25 mouse cellular contexts compared by ENCODE assay signal in the genomic region with DNA sequence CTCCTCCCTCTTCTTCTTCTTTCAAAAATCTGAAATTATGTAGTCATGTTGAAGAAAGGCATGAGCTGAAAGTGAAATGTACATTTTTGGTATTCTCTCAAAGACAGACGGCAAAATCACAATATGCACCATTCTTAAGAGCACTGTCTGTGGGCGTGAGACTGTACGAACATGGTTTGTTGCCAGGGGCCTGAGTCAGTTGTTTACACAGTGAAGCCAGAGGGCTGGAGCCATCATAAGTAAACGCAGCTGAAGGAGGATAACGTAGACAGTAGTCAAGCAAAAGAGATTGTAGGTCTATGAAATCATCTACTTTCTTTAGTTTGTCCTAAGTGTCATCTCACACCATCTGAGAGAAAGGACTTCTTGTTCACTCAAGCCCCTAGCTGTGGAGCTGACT. TPM values are rescaled to one million over a fixed set of nuclear protein-coding genes. Genes with fewer than 3 reads are reported as not detected.
A peak's percentile ranks its signal among the peaks of the same experiment; 100 is the strongest.
DNase-seq lines count a peak whose midpoint lies in the region; ATAC-seq lines count a peak whose summit lies in the region.
"Had no signal": no experiment of that assay in that cellular context is flagged by ENCODE, and none has a peak within 500 bp of the region (broad histone marks: within the 10 kb centered on the region; RNA-seq: fewer than 3 reads in every experiment).

No protein-coding gene starts in this region.

- H3K27me3 ChIP-seq in hindbrain, embryonic 11.5 days (ENCODE audit: control insufficient read depth, insufficient read depth, low read length) = no peaks in the 10 kb centered on the region
- no peaks in the 10 kb centered on the region for H3K27me3 ChIP-seq in limb, embryonic 10.5 days (ENCODE audit: low read depth, poor library complexity, severe bottlenecking)
- H3K27me3 ChIP-seq: hindbrain, embryonic 12.5 days; liver, embryonic 13.5 days had no signal

- WGBS in hindbrain, embryonic 11.5 days = 89% methylated on average over 5 of the region's 5 CpGs
- 87% methylated on average over 5 of the region's 5 CpGs for WGBS in limb, embryonic 10.5 days

- no peak overlapping the region for H3K4me3 ChIP-seq in hindbrain, embryonic 11.5 days (ENCODE audit: low read depth, low read length)
- H3K4me3 ChIP-seq in limb, embryonic 10.5 days = no peak overlapping the region
- H3K4me3 ChIP-seq: embryonic facial prominence, embryonic 10.5 days; erythroblast, embryonic 14.5 days; hindbrain, embryonic 12.5 days; limb, embryonic 12.5 days; liver, embryonic 13.5 days had no signal

- peak; percentile 44 to 55 for DNase-seq in left cerebral cortex, adult 18-20 months (ENCODE audit: low spot score in 2 of 2)
- DNase-seq in left cerebral cortex, postnatal 4 days = no peak
- DNase-seq in 3T3-L1 (ENCODE audit: low read depth, low spot score) (peak; percentile 87), NIH3T3 (ENCODE audit: low read depth) (peak; percentile 90)
- DNase-seq in lung, postnatal 10 days = peak; percentile 64
- no peak for DNase-seq in gastrocnemius, adult 8-10 months (ENCODE audit: low spot score in 2 of 2)
- no peak for DNase-seq in hindbrain, embryonic 11.5 days (ENCODE audit: low spot score)
- no peak for DNase-seq in limb, embryonic 10.5 days (ENCODE audit: low spot score)
- DNase-seq: adrenal gland, postnatal 10 days; cerebellum, adult 2 months; gastrocnemius, postnatal 10 days; kidney, adult 8-10 months; kidney, postnatal 25 days; liver, embryonic 13.5 days; midbrain, embryonic 14.5 days; retina, postnatal 1 day; spleen, adult 18-20 months; thymus, postnatal 25 days had no signal

- intact Hi-C loops in left cerebral cortex, postnatal 4 days (cut with DNase I) = no loop called here

- no peak for ATAC-seq in hindbrain, embryonic 11.5 days (ENCODE audit: low FRiP score)
- ATAC-seq: forebrain, embryonic 16.5 days; inflammation-experienced regulatory T-cells, adult 6 months had no signal

- 0 out of 2 replicates have a peak, but pooled peaks cover 2% of the 10 kb centered on the region for H3K4me1 ChIP-seq in hindbrain, embryonic 11.5 days (replicated peaks; ENCODE audit: control insufficient read depth, insufficient read depth, low read length)
- H3K4me1 ChIP-seq in limb, embryonic 10.5 days = no peaks in the 10 kb centered on the region
- H3K4me1 ChIP-seq: embryonic facial prominence, embryonic 10.5 days; liver, embryonic 13.5 days had no signal

- no peaks in the 10 kb centered on the region for H3K36me3 ChIP-seq in hindbrain, embryonic 11.5 days (ENCODE audit: control insufficient read depth, insufficient read depth, low read length)
- no peaks in the 10 kb centered on the region for H3K36me3 ChIP-seq in limb, embryonic 10.5 days
- H3K36me3 ChIP-seq: embryonic facial prominence, embryonic 10.5 days; hindbrain, embryonic 12.5 days; limb, embryonic 12.5 days; liver, embryonic 13.5 days had no signal

- no peaks in the 10 kb centered on the region for H3K9me3 ChIP-seq in hindbrain, embryonic 11.5 days (ENCODE audit: control insufficient read depth, low read length)
- H3K9me3 ChIP-seq in limb, embryonic 10.5 days (replicated peaks) = no peaks in the 10 kb centered on the region
- H3K9me3 ChIP-seq: embryonic facial prominence, embryonic 10.5 days; hindbrain, embryonic 12.5 days; limb, embryonic 12.5 days; liver, embryonic 13.5 days had no signal

- no peak overlapping the region for H3K27ac ChIP-seq in hindbrain, embryonic 11.5 days (ENCODE audit: low read depth, low read length)
- no peak overlapping the region for H3K27ac ChIP-seq in limb, embryonic 10.5 days
- H3K27ac ChIP-seq: embryonic facial prominence, embryonic 10.5 days; hindbrain, embryonic 12.5 days; limb, embryonic 12.5 days; liver, embryonic 13.5 days had no signal

- no peak overlapping the region for H3K9ac ChIP-seq in hindbrain, embryonic 11.5 days (ENCODE audit: low read depth, low read length)
- H3K9ac ChIP-seq: hindbrain, embryonic 12.5 days; limb, embryonic 12.5 days; liver, embryonic 13.5 days had no signal

- H3K4me2 ChIP-seq in hindbrain, embryonic 11.5 days (replicated peaks; ENCODE audit: low read depth, low read length) = no peak overlapping the region
- H3K4me2 ChIP-seq: hindbrain, embryonic 12.5 days; limb, embryonic 12.5 days; liver, embryonic 13.5 days had no signal

RNA-seq across cellular contexts. Expression of gene Epha4, which starts 21.0 kb away (rescaled TPM):
- 100 to 1,000 TPM; 148 to 151 TPM for total RNA-seq in left cerebral cortex, adult 18-20 months (2021)
- 100 to 1,000 TPM; 139 to 161 TPM for total RNA-seq in left cerebral cortex, postnatal 4 days (2021)
- total RNA-seq in gastrocnemius, adult 8-10 months (2022) = 1 to 10 TPM; 1.1 to 1.4 (median 1.2) TPM
- polyA plus RNA-seq in hindbrain, embryonic 11.5 days (2014; fragmentation: Nextera tagmentation; extraction: Ambion mirVana) = 25.9 and 28.0 TPM in 2 replicates
- 24.9 and 44.3 TPM in 2 replicates for polyA plus RNA-seq in limb, embryonic 10.5 days (2016; fragmentation: Nextera tagmentation; extraction: Ambion mirVana)
- total RNA-seq: MEL had no signal
- polyA plus RNA-seq: erythroblast, embryonic 14.5 days had no signal

Comparison
In these comparisons a context has a peak if more than half of its experiments do, and no peak if none do; other contexts are left out.
1. DNase-seq: peak in left cerebral cortex, adult 18-20 months (2 of 2), 3T3-L1 (single experiment), NIH3T3 (single experiment) and lung, postnatal 10 days (single experiment); none in left cerebral cortex, postnatal 4 days (single experiment), gastrocnemius, adult 8-10 months (0 of 2), hindbrain, embryonic 11.5 days (single experiment) and limb, embryonic 10.5 days (single experiment).
2. RNA of gene Epha4, which starts 21.0 kb away (total RNA-seq): 139 to 161 TPM in left cerebral cortex, postnatal 4 days and 148 to 151 TPM in left cerebral cortex, adult 18-20 months; 1.1 to 1.4 TPM in gastrocnemius, adult 8-10 months; every median in the first group is over 10 times any median in the second.